Mouse (Mus musculus) embryonic facial prominence, embryonic 14.5 days (tissue): ENCODE results near the gene Pla2g6. TPM values are rescaled to one million over a fixed set of nuclear protein-coding genes. Genes with fewer than 3 reads are reported as not detected.

ENCODE experiments used
- ATAC-seq: fragments of 200-750 bp; cut with Nextera tagmentation; 2 replicates; pipeline ENCODE4 v1.8.0; 2017; ENCODE audit warnings: low read depth, moderate number of reproducible peaks, moderate TSS enrichment
- DNase-seq: peaks from one replicate; pipeline ENCODE4 v3.0.0-alpha.2; 2015; ENCODE audit warnings: low spot score
- H3K27ac ChIP-seq: fragments of 300-500 bp; sonication (generic); replicated peaks from 2 replicates; pipeline ENCODE4 v1.5.1; 2014; ENCODE audit warnings: low read depth, mild to moderate bottlenecking, low read length, moderate library complexity
- H3K27me3 ChIP-seq: fragments of 300-500 bp; sonication (generic); replicated peaks from 2 replicates; pipeline ENCODE4 v1.6.1; 2014; ENCODE audit warnings: low read length; ENCODE audit not compliant: control insufficient read depth, insufficient read depth
- H3K36me3 ChIP-seq: fragments of 300-500 bp; sonication (generic); 2 replicates; pipeline ENCODE4 v1.6.1; 2014; ENCODE audit warnings: low read length, mixed read lengths; ENCODE audit not compliant: control insufficient read depth, insufficient read depth
- H3K4me1 ChIP-seq: fragments of 300-500 bp; sonication (generic); 2 replicates; pipeline ENCODE4 v1.6.1; 2014; ENCODE audit warnings: antibody characterized with exemption, low read length; ENCODE audit not compliant: control insufficient read depth, insufficient read depth
- H3K4me2 ChIP-seq: fragments of 300-500 bp; sonication (generic); 2 replicates; pipeline ENCODE4 v1.6.1; 2014; ENCODE audit warnings: low read depth, mild to moderate bottlenecking, low read length, moderate library complexity, mixed read lengths
- H3K4me3 ChIP-seq: fragments of 300-500 bp; sonication (generic); 2 replicates; pipeline ENCODE4 v1.5.1; 2014; ENCODE audit warnings: low read depth, mild to moderate bottlenecking, low read length
- H3K9ac ChIP-seq: fragments of 300-500 bp; sonication (generic); 2 replicates; pipeline ENCODE4 v1.6.1; 2014; ENCODE audit warnings: low read depth, mild to moderate bottlenecking, low read length, moderate library complexity, mixed read lengths
- H3K9me3 ChIP-seq: fragments of 300-500 bp; sonication (generic); 2 replicates; pipeline ENCODE4 v1.6.1; 2016; ENCODE audit warnings: low read length; ENCODE audit not compliant: control insufficient read depth
- WGBS: fragments of 180-500 bp; shearing (Covaris S2); extraction: QIAGEN DNeasy Blood & Tissue Kit; methylation state at CpG from one replicate; pipeline ENCODE4 v1.1.7; 2014; 5-methylcytosine and 5-hydroxymethylcytosine counted together
- polyA plus RNA-seq: library from polyadenylated mRNA; unstranded; fragments of >200 nt; fragmentation: Nextera tagmentation; extraction: Ambion mirVana; gene quantifications from 2 replicates; pipeline ENCODE4 v1.2.1, GENCODE M21; 2014

Gene Pla2g6
- 13.3 and 14.6 TPM in 2 replicates for polyA plus RNA-seq

DNA sequence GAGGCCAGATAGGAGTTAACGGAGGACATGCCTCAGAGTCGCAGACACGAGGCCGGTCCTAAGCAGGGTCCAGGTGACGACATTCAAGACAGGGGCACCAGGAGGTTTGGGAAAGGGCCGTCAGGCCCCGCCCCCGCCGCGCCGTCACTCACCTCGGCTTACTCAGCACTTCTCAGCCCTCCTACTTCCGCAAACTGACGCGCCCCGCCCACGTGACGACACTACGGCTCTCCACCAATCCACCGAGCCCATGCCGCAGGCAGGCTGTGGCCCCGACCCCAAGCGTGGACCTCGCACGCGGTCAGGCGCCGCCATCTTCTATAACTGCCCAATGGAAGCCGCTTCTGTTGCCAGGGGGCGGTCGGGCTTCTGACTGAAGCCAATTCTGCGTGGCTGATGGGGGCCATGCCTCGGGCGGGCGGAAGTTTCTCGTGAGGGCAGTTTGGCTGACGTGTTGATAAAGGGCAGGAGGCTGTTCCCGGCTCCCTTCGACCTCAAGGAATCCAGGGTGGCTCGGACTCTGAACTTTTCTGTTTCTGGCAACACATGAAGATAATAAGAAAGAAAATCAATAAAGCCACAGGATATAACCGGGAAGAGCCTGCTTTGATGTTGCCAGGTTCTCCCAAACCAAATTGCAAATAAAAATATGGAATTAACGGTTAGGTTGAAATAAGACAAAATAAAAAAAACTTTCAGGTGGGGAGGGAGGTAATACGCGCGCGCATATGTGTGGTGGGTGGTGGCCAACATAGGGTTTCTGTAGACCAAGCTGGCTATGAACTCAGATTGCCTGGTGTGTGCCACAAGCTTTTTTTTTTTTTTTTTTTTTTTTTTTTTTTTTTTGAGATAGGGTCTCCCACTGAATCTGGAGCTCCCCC, at the start of gene Pla2g6:
Pla2g6 (minus strand) TSS at position 333 of the 881 bp plus-strand sequence.
- H3K36me3 ChIP-seq: no peaks in the 10 kb centered on the region
- H3K27me3 ChIP-seq: no peaks in the 10 kb centered on the region
- DNase-seq (peak; percentile 99), ATAC-seq (peak; percentile 97)
- no peaks in the 10 kb centered on the region for H3K9me3 ChIP-seq
- peaks cover 17% of the 10 kb centered on the region; the same call in 1 of the 2 replicates for H3K4me1 ChIP-seq
- H3K9ac ChIP-seq: peak within 1 kb of the TSS; percentile 80
- H3K4me3 ChIP-seq: peak within 1 kb of the TSS; percentile 62
- peak within 1 kb of the TSS; percentile 82 for H3K4me2 ChIP-seq
- WGBS: 3% methylated on average over 32 of the region's 46 CpGs
- H3K27ac ChIP-seq: peak within 1 kb of the TSS; percentile 88

- no peaks in the 10 kb centered on the region for H3K4me1 ChIP-seq
- ATAC-seq (no peak), DNase-seq (no peak)
- no peak overlapping the region for H3K9ac ChIP-seq
- H3K27me3 ChIP-seq: no peaks in the 10 kb centered on the region
- H3K9me3 ChIP-seq: no peaks in the 10 kb centered on the region
- peaks cover 51% of the 10 kb centered on the region for H3K36me3 ChIP-seq
- no peak overlapping the region for H3K27ac ChIP-seq
- no peak overlapping the region for H3K4me2 ChIP-seq
- H3K4me3 ChIP-seq: no peak overlapping the region
- 62% methylated on average over 6 of the region's 6 CpGs for WGBS
These were observed 49.5 kb upstream of the Pla2g6 start for GRCm38 (mm10) chr15:79377681-79378080.

DNA sequence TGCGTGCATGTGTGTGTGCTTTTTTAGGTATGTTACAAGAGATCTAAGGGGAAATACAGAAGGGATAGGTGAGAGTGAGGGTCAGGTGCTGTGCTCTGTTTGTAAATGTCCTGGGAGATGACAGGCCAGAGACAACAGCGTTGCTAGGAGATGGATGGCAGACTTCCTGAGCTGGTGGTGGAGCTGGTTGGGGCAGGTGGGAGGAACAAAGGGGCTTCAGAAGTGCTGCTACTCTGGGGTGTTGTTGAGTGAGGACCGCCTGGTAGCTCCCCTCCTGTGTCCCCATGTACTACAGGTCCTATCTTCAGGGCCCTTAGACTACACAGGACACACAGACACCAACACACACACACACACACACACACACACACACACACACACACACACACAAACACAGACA, 46.6 kb upstream of the Pla2g6 start:
- 56% methylated on average over 2 of the region's 3 CpGs for WGBS
- Histone ChIP-seq H3K27me3 (no peaks in the 10 kb centered on the region), H3K4me2 (no peak overlapping the region), H3K9me3 (no peaks in the 10 kb centered on the region), H3K27ac (no peak overlapping the region), H3K36me3 (peaks cover 65% of the 10 kb centered on the region), H3K9ac (no peak overlapping the region), H3K4me3 (no peak overlapping the region), H3K4me1 (no peaks in the 10 kb centered on the region)
- ATAC-seq (peak; percentile 16; the same call in 1 of the 2 replicates), DNase-seq (peak; percentile 30)

DNA sequence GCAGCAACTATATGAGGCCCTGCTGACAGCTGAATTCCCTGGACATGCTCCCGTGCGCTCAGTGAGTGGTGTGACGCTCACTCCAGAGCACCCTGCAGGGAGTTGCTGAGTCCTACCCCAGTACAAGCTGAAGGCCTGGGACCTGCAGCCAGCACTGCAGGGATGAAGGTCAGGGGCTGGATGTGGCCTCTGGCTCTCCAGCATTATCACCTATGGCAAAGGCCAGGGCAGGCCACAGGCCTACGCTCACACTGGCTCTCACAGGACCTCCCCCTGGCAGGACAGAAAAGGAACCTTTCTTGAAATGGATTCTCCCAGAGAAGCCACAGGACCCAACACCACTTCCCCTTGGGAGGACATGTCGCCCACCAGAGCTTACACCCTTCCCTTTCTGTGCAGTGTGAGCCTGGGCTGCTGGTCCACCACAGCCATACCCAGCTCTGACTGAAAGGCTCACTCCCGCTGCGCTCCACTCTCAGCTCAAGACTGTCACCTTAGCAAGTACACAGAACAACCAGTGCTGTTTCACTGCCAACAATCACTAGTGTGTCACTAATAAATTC, 42.2 kb upstream of the Pla2g6 start:
- no peaks in the 10 kb centered on the region for H3K27me3 ChIP-seq
- WGBS: 75% methylated on average over 7 of the region's 7 CpGs
- no peaks in the 10 kb centered on the region for H3K9me3 ChIP-seq
- H3K4me3 ChIP-seq: no peak overlapping the region
- DNase-seq: no peak
- no peak for ATAC-seq
- H3K4me2 ChIP-seq: no peak overlapping the region
- H3K27ac ChIP-seq: no peak overlapping the region
- no peak overlapping the region for H3K9ac ChIP-seq
- H3K36me3 ChIP-seq: peaks cover 74% of the 10 kb centered on the region
- H3K4me1 ChIP-seq: no peaks in the 10 kb centered on the region

GRCm38 (mm10) chr15:79369452-79370280, 41.5 kb upstream of the Pla2g6 start:
- no peak for DNase-seq
- Histone ChIP-seq H3K4me1 (no peaks in the 10 kb centered on the region), H3K27ac (no peak overlapping the region), H3K4me3 (no peak overlapping the region), H3K9ac (no peak overlapping the region), H3K9me3 (no peaks in the 10 kb centered on the region), H3K36me3 (peaks cover 74% of the 10 kb centered on the region), H3K4me2 (no peak overlapping the region), H3K27me3 (no peaks in the 10 kb centered on the region)
- 55% methylated on average over 15 of the region's 15 CpGs for WGBS
- no peak for ATAC-seq

DNA sequence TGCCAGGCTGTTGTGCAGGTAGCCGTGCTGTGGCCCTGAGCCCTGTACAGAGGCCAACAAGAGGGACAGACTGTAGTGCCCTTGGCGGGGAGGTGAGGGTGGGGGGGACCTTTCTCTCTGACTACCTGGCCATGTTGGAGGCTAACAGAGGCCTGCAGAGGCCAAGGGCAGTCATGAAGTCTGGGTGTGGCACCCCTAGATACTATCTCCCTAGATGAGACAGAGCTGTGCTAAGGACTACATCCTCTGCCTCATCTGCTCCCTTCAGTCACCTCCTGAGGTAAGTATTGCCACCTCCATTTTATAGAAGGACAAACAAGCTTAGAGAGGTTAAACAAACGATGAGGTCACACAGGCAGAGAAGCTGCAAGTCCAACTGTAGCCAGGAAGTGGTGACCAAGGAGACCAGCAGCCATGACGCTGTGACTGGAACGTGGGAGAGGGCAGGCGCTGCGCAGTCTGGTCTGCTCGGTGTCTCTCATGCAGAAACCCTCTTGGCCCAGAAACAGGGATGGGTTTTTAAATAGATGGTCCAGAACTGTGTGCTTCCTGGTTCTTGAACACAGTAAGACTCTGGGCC, 40.8 kb upstream of the Pla2g6 start:
- no peak for DNase-seq
- WGBS: 80% methylated on average over 8 of the region's 8 CpGs
- Histone ChIP-seq H3K27ac (no peak overlapping the region), H3K36me3 (peaks cover 77% of the 10 kb centered on the region), H3K9ac (no peak overlapping the region), H3K4me3 (no peak overlapping the region), H3K4me1 (no peaks in the 10 kb centered on the region), H3K4me2 (no peak overlapping the region), H3K27me3 (no peaks in the 10 kb centered on the region), H3K9me3 (no peaks in the 10 kb centered on the region)
- ATAC-seq: no peak

- Histone ChIP-seq H3K4me2 (no peak overlapping the region), H3K27me3 (no peaks in the 10 kb centered on the region), H3K9me3 (no peaks in the 10 kb centered on the region), H3K4me3 (no peak overlapping the region), H3K27ac (no peak overlapping the region), H3K36me3 (peaks cover 79% of the 10 kb centered on the region), H3K9ac (no peak overlapping the region), H3K4me1 (no peaks in the 10 kb centered on the region)
- DNase-seq: no peak
- 60% methylated on average over 14 of the region's 14 CpGs for WGBS
- ATAC-seq: peak; percentile 56; the same call in 1 of the 2 replicates
These were observed 40.2 kb upstream of the Pla2g6 start for GRCm38 (mm10) chr15:79368313-79368811.

DNA sequence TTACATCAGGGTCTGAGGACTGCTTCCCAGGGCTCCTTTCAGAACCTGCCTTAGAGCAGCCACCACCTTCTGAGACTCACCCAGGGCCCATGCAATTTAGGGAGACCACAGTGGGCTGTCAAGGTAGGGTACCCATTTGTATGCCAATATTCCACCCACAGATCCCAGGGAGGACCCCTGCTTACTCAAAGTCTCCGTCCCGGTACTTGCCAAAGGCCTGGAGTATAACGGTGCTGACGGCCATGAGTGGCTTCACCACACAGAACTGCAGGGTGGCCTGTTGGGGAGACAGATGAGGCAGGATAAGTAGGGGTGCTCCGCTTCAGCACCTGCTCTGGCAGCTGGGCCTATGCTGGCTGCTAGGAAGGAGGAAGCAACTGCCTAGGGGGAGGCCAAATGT, 38.2 kb upstream of the Pla2g6 start:
- Histone ChIP-seq H3K27ac (no peak overlapping the region), H3K9ac (no peak overlapping the region), H3K4me1 (no peaks in the 10 kb centered on the region), H3K9me3 (no peaks in the 10 kb centered on the region), H3K4me2 (no peak overlapping the region), H3K36me3 (peaks cover 81% of the 10 kb centered on the region), H3K27me3 (no peaks in the 10 kb centered on the region), H3K4me3 (no peak overlapping the region)
- WGBS: 87% methylated on average over 5 of the region's 5 CpGs
- no peak for ATAC-seq
- no peak for DNase-seq
